Mouse (Mus musculus): Measurements from ENCODE around the gene Rps6kl1. TPM values are rescaled to one million over a fixed set of nuclear protein-coding genes. Genes with fewer than 3 reads are reported as not detected.

The Rps6kl1 gene
- total RNA-seq, 2 experiments from 2014 or later: 0.64 to 1.1 TPM

GRCm38 (mm10) chr12:85176846-85177523, 25.9 kb upstream of the Rps6kl1 start:
- intact Hi-C loops (cut with DNase I): loop anchor here (5.0 kb wide), 1 partner anchor 40 kb away; the partner anchor contains the start of gene Eif2b2
- DNase-seq: peak in 1 of 2 experiments; percentile 42

GRCm38 (mm10) chr12:85175926-85176845, 25.1 kb upstream of the Rps6kl1 start:
- no peak for DNase-seq
- intact Hi-C loops (cut with DNase I): loop anchor here (5.0 kb wide), 1 partner anchor 41 kb away; the partner anchor contains the start of gene Eif2b2

- no peak for DNase-seq
- intact Hi-C loops (cut with DNase I): loop anchor here (5.0 kb wide), 1 partner anchor 42 kb away; the partner anchor contains the start of gene Eif2b2
Measured at GRCm38 (mm10) chr12:85175087-85175675, 24.1 kb upstream of the Rps6kl1 start.

- DNase-seq: no peak
- intact Hi-C loops (cut with DNase I): no loop called here
Measured at GRCm38 (mm10) chr12:85174016-85174415, 23.0 kb upstream of the Rps6kl1 start.

DNA sequence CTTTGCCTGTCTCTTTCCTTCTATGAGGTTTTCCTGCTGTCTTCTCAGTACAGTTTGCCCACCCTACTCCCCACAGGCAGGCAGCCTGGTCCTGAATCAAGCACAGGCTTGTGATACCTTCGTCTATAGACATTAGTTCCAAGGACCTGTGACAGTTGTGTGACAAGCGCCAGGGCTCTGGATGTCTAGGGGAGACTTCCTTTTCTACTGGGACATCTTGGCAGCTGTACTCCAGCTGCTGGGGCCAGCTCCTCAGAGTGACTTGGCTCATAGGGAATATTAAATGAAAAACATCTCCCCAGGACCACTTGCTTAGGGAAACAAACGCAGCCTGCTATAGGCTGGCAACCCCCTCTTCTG, 19.9 kb upstream of the Rps6kl1 start:
- no peak for DNase-seq
- intact Hi-C loops (cut with DNase I): no loop called here

DNA sequence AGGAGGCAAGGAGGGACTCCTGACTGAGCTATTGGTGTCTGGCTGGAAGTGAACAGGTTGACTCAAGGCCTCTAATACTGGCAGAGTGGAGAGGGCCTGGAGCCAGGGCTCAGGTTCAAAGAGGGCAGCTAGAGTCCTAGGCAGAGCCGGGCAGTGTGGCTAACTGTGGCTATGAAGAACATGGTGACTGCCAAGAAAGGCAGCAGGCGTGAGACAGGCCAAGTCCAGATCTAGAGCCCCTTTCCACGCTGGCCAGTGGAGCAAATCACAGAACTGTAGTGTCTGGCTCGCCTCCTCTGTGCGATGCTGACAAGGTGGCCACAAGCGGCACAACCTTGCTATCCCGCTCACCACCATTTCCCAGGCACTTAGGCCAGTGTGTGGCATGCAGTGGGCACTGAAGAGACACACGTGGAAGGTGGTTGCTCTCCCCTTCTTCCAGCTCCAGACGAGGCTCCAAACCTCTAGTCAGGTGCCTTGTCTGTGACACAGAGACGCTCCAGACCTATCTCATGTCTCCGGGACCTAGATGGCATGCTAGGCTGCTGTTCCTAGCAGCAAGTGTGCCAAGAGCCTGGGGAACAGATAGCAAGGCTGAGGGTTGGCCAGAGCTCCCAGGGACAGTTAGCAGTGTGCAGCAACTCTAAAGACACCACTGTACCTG, 19.4 kb upstream of the Rps6kl1 start:
- DNase-seq: peak in 1 of 2 experiments; percentile 65
- intact Hi-C loops (cut with DNase I): no loop called here

GRCm38 (mm10) chr12:85169877-85170276, 18.8 kb upstream of the Rps6kl1 start:
- intact Hi-C loops (cut with DNase I): loop anchor here (5.0 kb wide), 2 partner anchors 62 to 117 kb away; partner anchors contain the start of genes Acyp1 and Zc2hc1c
- DNase-seq: no peak

DNA sequence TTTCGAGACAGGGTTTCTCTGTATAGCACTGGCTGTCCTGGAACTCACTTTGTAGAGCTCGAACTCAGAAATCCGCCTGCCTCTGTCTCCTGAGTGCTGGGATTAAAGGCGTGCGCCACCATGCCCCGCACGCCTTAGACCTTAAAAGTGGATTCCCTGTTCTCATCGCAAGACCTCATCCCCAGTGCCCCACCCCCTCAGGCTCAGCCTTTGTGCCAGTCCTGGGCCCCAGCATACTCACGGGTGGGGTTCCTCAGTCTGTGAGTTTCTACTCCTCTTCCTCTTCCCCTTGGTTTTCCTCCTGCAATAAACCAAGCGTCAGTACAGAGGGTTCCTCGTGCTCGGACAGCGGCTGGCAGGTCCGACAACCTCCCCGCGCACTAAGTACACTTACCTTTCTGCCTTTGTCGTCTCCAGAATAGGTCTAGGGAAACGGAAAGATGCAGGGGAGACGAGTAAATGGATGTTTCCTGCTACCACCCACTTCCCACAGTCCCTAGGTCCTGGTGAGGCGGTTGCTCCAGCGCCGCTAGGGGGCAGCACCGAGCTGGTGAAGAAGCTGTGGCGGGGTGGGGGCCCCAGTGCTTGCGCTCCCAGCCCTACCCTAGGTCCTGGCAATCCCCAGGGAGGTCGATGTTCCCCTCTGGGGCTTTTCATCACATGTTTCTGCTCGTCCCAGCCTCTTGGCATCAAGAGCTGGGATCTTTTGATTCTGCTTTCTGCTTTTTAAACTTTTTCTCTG, 18.2 kb upstream of the Rps6kl1 start:
- peak; percentile 76 to 85 for DNase-seq
- intact Hi-C loops (cut with DNase I): loop anchor here (5.0 kb wide), 2 partner anchors 63 to 118 kb away; partner anchors contain the start of genes Acyp1 and Zc2hc1c

DNA sequence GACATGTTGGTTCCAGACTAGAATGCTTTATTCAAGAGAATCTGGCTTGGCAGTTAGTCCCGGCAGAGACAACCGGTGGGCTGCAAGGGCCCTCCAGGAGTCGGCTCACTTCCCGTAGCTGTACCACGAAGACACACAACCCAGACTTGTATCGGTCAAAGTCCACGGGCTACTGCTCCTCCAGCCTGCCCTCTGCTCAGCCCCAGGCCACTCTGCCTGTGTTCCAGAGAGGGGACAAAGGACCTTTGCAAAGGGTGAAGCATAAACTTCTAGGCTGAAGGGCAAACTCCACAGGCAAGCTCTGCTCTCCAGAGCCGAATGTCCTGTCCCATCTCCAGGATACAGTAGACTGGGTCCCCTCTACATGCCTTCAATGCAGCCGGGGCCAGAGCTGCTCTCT, 15.6 kb upstream of the Rps6kl1 start:
- DNase-seq: no peak
- intact Hi-C loops (cut with DNase I): loop anchor here (5.0 kb wide), 2 partner anchors 66 to 121 kb away; partner anchors contain the start of genes Acyp1 and Zc2hc1c

GRCm38 (mm10) chr12:85164996-85165395, 13.9 kb upstream of the Rps6kl1 start:
- intact Hi-C loops (cut with DNase I): loop anchor here (5.0 kb wide), 2 partner anchors 67 to 122 kb away; partner anchors contain the start of genes Acyp1 and Zc2hc1c
- peak in 1 of 2 experiments; percentile 70 for DNase-seq

DNA sequence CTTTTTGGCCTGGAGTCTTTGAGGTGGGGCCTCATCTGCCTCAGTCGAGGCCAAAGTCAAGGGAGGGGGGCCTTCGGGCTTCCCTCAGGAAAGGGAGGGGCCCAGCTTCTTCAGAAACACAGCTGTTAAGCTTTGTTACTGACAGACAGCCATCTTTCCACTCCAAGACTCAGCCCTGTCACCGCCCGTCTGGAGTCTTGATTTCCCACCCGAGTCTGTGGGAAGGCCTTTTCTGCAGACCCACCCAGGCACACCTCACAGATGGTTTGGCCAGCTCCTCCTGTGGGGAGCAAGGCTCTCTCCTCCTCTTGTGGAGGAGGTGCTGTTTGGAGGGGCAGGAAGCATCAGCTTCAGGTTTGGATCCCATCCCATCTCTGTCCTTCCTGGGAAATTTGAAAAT, 8.5 kb upstream of the Rps6kl1 start:
- DNase-seq: peak in 1 of 2 experiments; percentile 29

DNA sequence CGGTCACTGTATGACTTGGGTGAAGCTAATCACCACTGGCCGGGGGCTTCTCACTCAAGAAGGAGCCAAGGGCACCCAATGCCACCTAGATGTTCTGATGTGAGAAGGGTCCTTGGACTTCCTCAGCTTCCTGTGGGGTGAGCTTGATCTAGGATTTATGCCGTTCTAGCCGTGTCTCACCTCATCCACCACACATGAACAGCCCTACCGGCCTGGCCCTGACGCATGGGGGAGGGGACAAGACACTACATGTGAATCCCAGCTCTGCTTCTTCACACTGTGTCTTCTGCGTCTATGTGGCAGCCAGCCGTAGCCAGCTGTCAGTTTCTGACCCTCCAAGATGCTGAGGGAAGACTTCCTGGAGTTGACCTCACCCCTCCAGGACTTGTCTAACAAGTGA, 7.7 kb upstream of the Rps6kl1 start:
- no peak for DNase-seq
- intact Hi-C loops (cut with DNase I): no loop called here

More for the DNA sequence above, 8.5 kb upstream of the Rps6kl1 start:
- intact Hi-C loops (cut with DNase I): no loop called here

- DNase-seq: no peak
- intact Hi-C loops (cut with DNase I): no loop called here
Measured at GRCm38 (mm10) chr12:85157797-85158460, 6.9 kb upstream of the Rps6kl1 start.

DNA sequence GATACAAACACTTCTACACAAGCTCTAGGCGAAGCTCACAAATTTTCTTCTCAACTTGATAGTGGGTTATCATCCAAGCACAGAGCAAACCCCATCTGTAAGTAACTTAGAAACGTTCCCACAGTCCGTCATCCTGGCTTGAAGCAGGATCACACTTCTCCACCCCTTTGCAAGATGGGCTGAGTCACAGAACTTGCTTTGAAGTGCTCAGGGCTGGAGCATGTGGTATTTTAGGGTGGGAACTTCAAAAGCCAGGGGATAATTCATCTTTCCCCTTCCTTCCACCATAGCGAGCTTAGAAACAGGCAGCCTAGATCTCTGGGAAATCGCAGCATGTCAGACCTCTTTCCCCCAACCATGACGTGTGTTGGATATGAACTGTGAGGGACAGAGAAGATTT, 5.3 kb upstream of the Rps6kl1 start:
- intact Hi-C loops (cut with DNase I): no loop called here
- no peak for DNase-seq

GRCm38 (mm10) chr12:85153011-85153410, 1.9 kb upstream of the Rps6kl1 start:
- no peak for DNase-seq
- intact Hi-C loops (cut with DNase I): no loop called here

GRCm38 (mm10) chr12:85150321-85151001, 603 bp downstream of the Rps6kl1 start:
- no peak for DNase-seq
- intact Hi-C loops (cut with DNase I): no loop called here

GRCm38 (mm10) chr12:85146881-85147280, 4.2 kb downstream of the Rps6kl1 start:
- no peak for DNase-seq

DNA sequence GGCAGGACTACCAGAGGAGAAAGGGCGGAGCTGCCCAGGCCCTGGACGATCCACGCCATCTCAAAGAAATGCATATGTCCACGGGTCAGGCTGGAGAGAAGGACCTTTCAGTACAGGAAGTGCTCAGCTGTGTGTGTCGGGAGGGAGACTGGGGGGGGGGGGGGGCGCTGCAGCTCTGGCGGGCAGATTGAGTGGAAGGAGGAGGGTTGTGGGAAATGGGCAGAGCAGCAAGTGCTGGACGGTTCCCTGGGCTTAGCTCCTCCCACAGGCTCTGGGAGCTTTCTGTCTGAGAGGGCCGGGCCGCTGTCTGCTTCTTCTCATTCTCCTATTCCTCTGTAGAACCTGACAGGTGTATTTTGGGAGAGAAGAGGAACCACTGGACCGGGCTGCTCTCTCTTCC, 4.7 kb downstream of the Rps6kl1 start:
- intact Hi-C loops (cut with DNase I): no loop called here
- no peak for DNase-seq

More at GRCm38 (mm10) chr12:85146881-85147280, 4.2 kb downstream of the Rps6kl1 start:
- intact Hi-C loops (cut with DNase I): no loop called here
